Mouse (Mus musculus): ENCODE data around the gene Hoxd13. TPM values are rescaled to one million over a fixed set of nuclear protein-coding genes. Genes with fewer than 3 reads are reported as not detected.

Hoxd13 gene
- polyA plus RNA-seq, 1 experiment from 2014 or later = not detected

DNA sequence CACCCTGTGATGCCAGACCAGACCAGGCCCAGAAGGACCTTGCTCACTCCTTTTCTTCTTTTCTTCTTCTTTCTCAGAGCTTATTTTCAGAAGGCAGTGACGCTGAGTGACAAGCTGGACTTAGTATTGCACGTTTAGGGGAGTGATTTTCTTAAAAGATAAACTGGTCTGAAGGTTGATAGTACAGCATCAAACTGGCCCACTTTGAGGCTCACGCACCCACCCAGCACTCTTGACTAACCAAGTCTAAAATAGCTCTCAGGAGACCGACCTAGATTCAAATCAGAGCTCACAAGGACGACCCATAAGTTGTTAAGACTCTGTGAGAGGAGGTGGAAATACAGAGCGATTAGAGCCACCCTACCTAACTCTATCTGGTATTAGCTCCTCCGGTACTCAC, 1.7 kb upstream of the Hoxd13 start:
- Histone ChIP-seq H3K9me3 (ENCODE audit: control insufficient read depth, low read length) (no peaks in the 10 kb centered on the region), H3K4me1 (ENCODE audit: control insufficient read depth in 2 of 2, insufficient read depth in 2 of 2, low read length in 2 of 2) (peaks cover 3 to 16% of the 10 kb centered on the region in 2 experiments; a peak in 3 of 4 replicates), H3K36me3 (ENCODE audit: control insufficient read depth, insufficient read depth, low read length) (no peaks in the 10 kb centered on the region), H3K9ac (ENCODE audit: low read length) (no peak overlapping the region), H3K27me3 (ENCODE audit: control insufficient read depth, insufficient read depth, low read length) (peaks cover 97% of the 10 kb centered on the region), H3K27ac (replicated peaks in 1 of 2; ENCODE audit: control insufficient read depth in 1 of 2, insufficient read depth in 1 of 2, low read depth in 2 of 2, low read length in 2 of 2) (no peak overlapping the region), H3K4me2 (ENCODE audit: low read length) (no peak overlapping the region), H3K4me3 (ENCODE audit: control insufficient read depth in 1 of 2, insufficient read depth in 1 of 2, low read depth in 1 of 2, low read length in 2 of 2) (no peak overlapping the region)
- no peak for ATAC-seq (ENCODE audit: insufficient number of reproducible peaks, insufficient read depth, low FRiP score, low read depth)
- 3% methylated on average over 7 of the region's 7 CpGs for WGBS

DNA sequence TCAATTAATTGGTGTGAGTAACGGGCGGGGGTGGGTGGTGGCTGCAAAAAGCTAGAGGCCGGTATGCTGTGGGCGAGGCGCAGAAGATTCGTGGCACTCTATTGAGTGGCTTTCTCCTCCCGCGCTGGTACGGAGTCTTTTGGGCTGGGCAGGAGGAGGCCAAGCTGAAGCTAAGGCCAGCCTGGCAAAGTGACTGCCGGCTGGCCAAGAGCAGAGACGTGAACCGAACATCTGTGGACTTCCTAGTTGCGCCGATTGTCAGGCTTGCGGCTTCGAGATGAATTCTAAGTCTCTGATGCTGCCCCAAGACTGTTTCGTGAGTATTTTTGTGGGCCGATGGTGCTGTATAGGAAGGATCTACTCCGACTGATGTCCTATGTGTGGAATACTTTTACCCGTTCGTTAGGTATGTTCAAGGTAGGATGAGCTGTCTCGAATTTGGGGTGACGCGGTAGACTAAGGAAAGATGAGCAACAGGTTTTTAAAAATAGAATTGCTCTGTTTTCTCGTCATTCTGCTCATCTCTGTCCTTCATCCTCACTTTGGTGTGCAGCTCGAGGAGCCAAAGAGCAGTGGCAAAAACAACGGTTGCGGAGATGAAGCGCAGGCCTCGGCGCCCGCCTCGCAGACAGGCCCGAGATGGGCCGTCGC, 794 bp upstream of the Hoxd13 start:
- ATAC-seq (ENCODE audit: insufficient number of reproducible peaks, insufficient read depth, low FRiP score, low read depth) = no peak
- H3K4me3 ChIP-seq (ENCODE audit: control insufficient read depth in 1 of 2, insufficient read depth in 1 of 2, low read depth in 1 of 2, low read length in 2 of 2) = peak overlapping the region in 1 of 2 experiments; percentile 44; a peak in 2 of 4 replicates
- no peaks in the 10 kb centered on the region for H3K9me3 ChIP-seq (ENCODE audit: control insufficient read depth, low read length)
- peaks cover 97% of the 10 kb centered on the region for H3K27me3 ChIP-seq (ENCODE audit: control insufficient read depth, insufficient read depth, low read length)
- WGBS = 3% methylated on average over 36 of the region's 36 CpGs
- no peak overlapping the region for H3K9ac ChIP-seq (ENCODE audit: low read length)
- 0 out of 2 replicates have a peak overlapping the region, but pooled peaks have one; percentile 75 for H3K4me2 ChIP-seq (ENCODE audit: low read length)
- no peak overlapping the region for H3K27ac ChIP-seq (replicated peaks in 1 of 2; ENCODE audit: control insufficient read depth in 1 of 2, insufficient read depth in 1 of 2, low read depth in 2 of 2, low read length in 2 of 2)
- H3K4me1 ChIP-seq (ENCODE audit: control insufficient read depth in 2 of 2, insufficient read depth in 2 of 2, low read length in 2 of 2) = peaks cover 3 to 12% of the 10 kb centered on the region in 2 experiments; a peak in 3 of 4 replicates
- no peaks in the 10 kb centered on the region for H3K36me3 ChIP-seq (ENCODE audit: control insufficient read depth, insufficient read depth, low read length)

DNA sequence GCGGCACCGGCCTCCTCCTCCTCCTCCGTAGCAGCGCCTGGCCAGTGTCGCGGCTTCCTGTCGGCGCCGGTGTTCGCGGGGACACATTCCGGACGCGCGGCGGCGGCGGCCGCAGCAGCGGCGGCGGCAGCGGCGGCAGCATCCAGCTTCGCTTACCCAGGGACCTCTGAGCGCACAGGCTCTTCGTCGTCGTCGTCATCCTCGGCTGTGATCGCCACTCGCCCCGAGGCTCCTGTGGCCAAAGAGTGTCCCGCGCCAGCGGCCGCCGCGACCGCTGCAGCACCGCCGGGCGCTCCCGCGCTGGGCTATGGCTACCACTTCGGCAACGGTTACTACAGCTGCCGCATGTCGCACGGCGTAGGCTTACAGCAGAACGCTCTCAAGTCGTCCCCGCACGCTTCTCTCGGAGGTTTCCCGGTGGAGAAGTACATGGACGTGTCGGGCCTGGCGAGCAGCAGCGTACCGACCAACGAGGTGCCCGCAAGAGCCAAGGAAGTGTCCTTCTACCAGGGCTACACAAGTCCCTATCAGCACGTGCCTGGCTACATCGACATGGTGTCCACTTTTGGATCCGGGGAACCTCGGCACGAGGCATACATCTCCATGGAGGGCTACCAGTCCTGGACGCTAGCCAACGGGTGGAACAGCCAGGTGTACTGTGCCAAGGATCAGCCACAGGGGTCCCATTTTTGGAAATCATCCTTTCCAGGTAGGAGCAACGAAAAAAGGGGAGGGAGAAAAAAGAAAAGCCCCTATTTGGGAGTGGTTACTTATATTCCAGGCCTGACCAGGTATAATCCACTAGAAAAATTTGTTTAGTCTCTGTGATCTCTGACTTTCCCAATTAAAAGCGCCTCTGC, 490 bp downstream of the Hoxd13 start:
- Histone ChIP-seq H3K4me3 (ENCODE audit: control insufficient read depth in 1 of 2, insufficient read depth in 1 of 2, low read depth in 1 of 2, low read length in 2 of 2) (peak overlapping the region; percentile 43 to 44), H3K4me1 (ENCODE audit: control insufficient read depth in 2 of 2, insufficient read depth in 2 of 2, low read length in 2 of 2) (peaks cover 5 to 12% of the 10 kb centered on the region in 2 experiments), H3K4me2 (ENCODE audit: low read length) (peak overlapping the region; percentile 75), H3K27ac (replicated peaks in 1 of 2; ENCODE audit: control insufficient read depth in 1 of 2, insufficient read depth in 1 of 2, low read depth in 2 of 2, low read length in 2 of 2) (no peak overlapping the region), H3K36me3 (ENCODE audit: control insufficient read depth, insufficient read depth, low read length) (no peaks in the 10 kb centered on the region), H3K9ac (ENCODE audit: low read length) (no peak overlapping the region), H3K9me3 (ENCODE audit: control insufficient read depth, low read length) (no peaks in the 10 kb centered on the region), H3K27me3 (ENCODE audit: control insufficient read depth, insufficient read depth, low read length) (peaks cover 97% of the 10 kb centered on the region)
- WGBS = under 1% methylated on average over 68 of the region's 74 CpGs
- no peak for ATAC-seq (ENCODE audit: insufficient number of reproducible peaks, insufficient read depth, low FRiP score, low read depth)

DNA sequence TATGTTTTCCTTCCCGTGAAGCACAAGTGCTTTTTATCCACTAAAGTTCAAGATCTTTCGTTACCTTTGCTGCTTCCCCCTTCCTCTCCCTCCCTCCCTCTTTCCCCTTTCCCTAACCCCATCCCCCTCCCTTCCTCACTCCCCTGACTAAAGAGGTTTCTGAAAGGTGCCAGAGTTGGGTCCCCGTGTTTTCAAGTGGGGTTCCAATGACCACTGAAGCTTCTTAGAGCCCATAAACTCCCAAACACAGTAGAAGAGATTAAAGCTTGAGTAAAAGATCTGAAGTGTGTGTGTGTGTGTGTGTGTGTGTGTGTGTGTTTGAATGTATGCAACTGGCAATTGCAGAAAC, 1.1 kb downstream of the Hoxd13 start:
- WGBS = 5% methylated on average over 3 of the region's 3 CpGs
- no peaks in the 10 kb centered on the region for H3K9me3 ChIP-seq (ENCODE audit: control insufficient read depth, low read length)
- peaks cover 97% of the 10 kb centered on the region for H3K27me3 ChIP-seq (ENCODE audit: control insufficient read depth, insufficient read depth, low read length)
- H3K4me1 ChIP-seq (ENCODE audit: control insufficient read depth in 2 of 2, insufficient read depth in 2 of 2, low read length in 2 of 2) = peaks cover 5 to 12% of the 10 kb centered on the region in 2 experiments
- H3K27ac ChIP-seq (replicated peaks in 1 of 2; ENCODE audit: control insufficient read depth in 1 of 2, insufficient read depth in 1 of 2, low read depth in 2 of 2, low read length in 2 of 2) = no peak overlapping the region
- no peak overlapping the region for H3K4me3 ChIP-seq (ENCODE audit: control insufficient read depth in 1 of 2, insufficient read depth in 1 of 2, low read depth in 1 of 2, low read length in 2 of 2)
- ATAC-seq (ENCODE audit: insufficient number of reproducible peaks, insufficient read depth, low FRiP score, low read depth) = no peak
- no peak overlapping the region for H3K4me2 ChIP-seq (ENCODE audit: low read length)
- H3K36me3 ChIP-seq (ENCODE audit: control insufficient read depth, insufficient read depth, low read length) = no peaks in the 10 kb centered on the region
- H3K9ac ChIP-seq (ENCODE audit: low read length) = no peak overlapping the region

DNA sequence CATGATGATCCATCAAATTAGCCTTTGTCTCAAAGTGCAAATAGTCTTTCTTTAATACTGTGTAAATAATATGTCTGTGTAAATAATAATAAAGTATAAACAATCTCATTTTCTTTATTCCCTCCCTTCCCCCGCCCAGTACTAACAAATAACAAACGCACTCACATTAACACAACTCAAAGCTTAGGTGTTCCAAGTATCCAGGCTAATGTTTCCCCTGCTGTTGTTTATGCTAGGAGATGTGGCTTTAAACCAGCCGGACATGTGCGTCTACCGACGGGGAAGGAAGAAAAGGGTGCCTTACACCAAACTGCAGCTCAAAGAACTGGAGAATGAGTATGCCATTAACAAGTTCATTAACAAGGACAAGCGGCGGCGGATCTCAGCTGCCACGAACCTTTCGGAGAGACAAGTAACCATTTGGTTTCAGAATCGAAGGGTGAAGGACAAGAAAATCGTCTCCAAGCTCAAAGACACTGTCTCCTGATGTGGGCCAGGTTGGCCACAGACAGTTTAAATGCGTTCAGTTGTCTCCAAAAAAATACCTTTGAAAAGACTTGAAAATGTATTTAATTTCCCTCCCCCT, 1.6 kb downstream of the Hoxd13 start:
- Histone ChIP-seq H3K4me2 (ENCODE audit: low read length) (no peak overlapping the region), H3K36me3 (ENCODE audit: control insufficient read depth, insufficient read depth, low read length) (no peaks in the 10 kb centered on the region), H3K9ac (ENCODE audit: low read length) (no peak overlapping the region), H3K27me3 (ENCODE audit: control insufficient read depth, insufficient read depth, low read length) (peaks cover 97% of the 10 kb centered on the region), H3K4me3 (ENCODE audit: control insufficient read depth in 1 of 2, insufficient read depth in 1 of 2, low read depth in 1 of 2, low read length in 2 of 2) (no peak overlapping the region), H3K4me1 (ENCODE audit: control insufficient read depth in 2 of 2, insufficient read depth in 2 of 2, low read length in 2 of 2) (peaks cover 5 to 12% of the 10 kb centered on the region in 2 experiments), H3K27ac (replicated peaks in 1 of 2; ENCODE audit: control insufficient read depth in 1 of 2, insufficient read depth in 1 of 2, low read depth in 2 of 2, low read length in 2 of 2) (no peak overlapping the region), H3K9me3 (ENCODE audit: control insufficient read depth, low read length) (no peaks in the 10 kb centered on the region)
- WGBS = 2% methylated on average over 14 of the region's 14 CpGs
- no peak for ATAC-seq (ENCODE audit: insufficient number of reproducible peaks, insufficient read depth, low FRiP score, low read depth)

DNA sequence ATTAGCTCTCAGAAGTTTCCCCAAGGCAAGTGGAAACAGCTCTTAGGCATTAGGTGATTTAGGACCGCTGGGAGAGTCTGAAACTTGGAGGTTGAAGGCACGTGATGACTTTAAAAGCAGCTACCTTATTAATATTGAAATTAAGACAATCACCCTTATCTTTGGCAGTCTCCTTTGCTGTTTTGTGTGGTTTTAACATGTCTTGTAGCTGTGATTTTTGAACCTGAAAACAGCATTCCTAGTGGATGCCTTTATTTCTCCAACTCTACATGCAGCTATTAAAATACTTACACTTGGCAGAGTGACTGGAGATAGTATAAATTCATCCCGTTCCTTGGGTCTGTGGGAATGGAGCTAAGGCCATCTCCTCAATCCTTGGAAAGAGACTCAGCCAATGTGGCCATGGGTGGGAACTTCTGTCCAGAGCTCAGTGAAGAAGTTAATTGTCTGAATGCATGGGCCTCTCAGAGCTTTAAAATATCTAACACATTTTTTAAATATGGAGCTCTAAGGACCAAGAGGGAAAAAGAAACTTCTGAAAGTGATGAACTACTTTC, 2.6 kb downstream of the Hoxd13 start:
- WGBS = 0% methylated on average over 3 of the region's 3 CpGs
- no peaks in the 10 kb centered on the region for H3K36me3 ChIP-seq (ENCODE audit: control insufficient read depth, insufficient read depth, low read length)
- peaks cover 5 to 12% of the 10 kb centered on the region in 2 experiments for H3K4me1 ChIP-seq (ENCODE audit: control insufficient read depth in 2 of 2, insufficient read depth in 2 of 2, low read length in 2 of 2)
- no peaks in the 10 kb centered on the region for H3K9me3 ChIP-seq (ENCODE audit: control insufficient read depth, low read length)
- ATAC-seq (ENCODE audit: insufficient number of reproducible peaks, insufficient read depth, low FRiP score, low read depth) = no peak
- H3K9ac ChIP-seq (ENCODE audit: low read length) = no peak overlapping the region
- H3K4me3 ChIP-seq (ENCODE audit: control insufficient read depth in 1 of 2, insufficient read depth in 1 of 2, low read depth in 1 of 2, low read length in 2 of 2) = no peak overlapping the region
- H3K27me3 ChIP-seq (ENCODE audit: control insufficient read depth, insufficient read depth, low read length) = peaks cover 97% of the 10 kb centered on the region
- no peak overlapping the region for H3K4me2 ChIP-seq (ENCODE audit: low read length)
- H3K27ac ChIP-seq (replicated peaks in 1 of 2; ENCODE audit: control insufficient read depth in 1 of 2, insufficient read depth in 1 of 2, low read depth in 2 of 2, low read length in 2 of 2) = no peak overlapping the region

DNA sequence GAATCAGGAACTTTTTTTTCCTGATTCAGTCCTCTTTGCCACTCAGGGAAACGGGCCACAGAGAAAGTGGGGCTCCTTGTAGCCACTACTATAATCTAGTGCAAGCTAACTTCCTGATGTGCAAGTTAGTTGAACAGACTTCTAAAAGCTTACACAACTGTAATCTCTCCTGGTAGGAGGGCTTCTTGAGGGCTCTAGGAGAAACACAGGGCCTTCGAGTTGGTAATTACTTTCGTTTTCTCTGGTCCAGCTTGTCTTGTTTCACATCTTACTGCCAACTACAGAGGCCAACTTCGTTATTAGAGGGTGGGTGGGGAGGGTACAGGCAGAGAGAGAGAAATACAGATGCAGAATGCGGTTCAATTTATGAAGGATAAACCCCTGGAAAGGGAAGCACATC, 3.7 kb downstream of the Hoxd13 start:
- H3K27me3 ChIP-seq (ENCODE audit: control insufficient read depth, insufficient read depth, low read length) = peaks cover 98% of the 10 kb centered on the region
- peak overlapping the region; percentile 18; the same call in 1 of the 2 replicates for H3K4me2 ChIP-seq (ENCODE audit: low read length)
- H3K9me3 ChIP-seq (ENCODE audit: control insufficient read depth, low read length) = no peaks in the 10 kb centered on the region
- 10% methylated on average over 5 of the region's 5 CpGs for WGBS
- 0 out of 4 replicates have a peak overlapping the region, but pooled peaks of 1 of the 2 experiments have one; percentile 37 for H3K4me3 ChIP-seq (ENCODE audit: control insufficient read depth in 1 of 2, insufficient read depth in 1 of 2, low read depth in 1 of 2, low read length in 2 of 2)
- no peak overlapping the region for H3K27ac ChIP-seq (replicated peaks in 1 of 2; ENCODE audit: control insufficient read depth in 1 of 2, insufficient read depth in 1 of 2, low read depth in 2 of 2, low read length in 2 of 2)
- no peak overlapping the region for H3K9ac ChIP-seq (ENCODE audit: low read length)
- H3K4me1 ChIP-seq (ENCODE audit: control insufficient read depth in 2 of 2, insufficient read depth in 2 of 2, low read length in 2 of 2) = peaks cover 5 to 12% of the 10 kb centered on the region in 2 experiments
- no peaks in the 10 kb centered on the region for H3K36me3 ChIP-seq (ENCODE audit: control insufficient read depth, insufficient read depth, low read length)
- no peak for ATAC-seq (ENCODE audit: insufficient number of reproducible peaks, insufficient read depth, low FRiP score, low read depth)
